Mouse (Mus musculus) mature B cell (primary cell): Measurements from ENCODE around the gene Akt3.

Source experiments
- in situ Hi-C: fragments of 300-500 bp; cut with MboI; formaldehyde crosslinking; loops from 2 replicates; pipeline ENCODE4 v1.14.3; 2019

Gene Akt3

GRCm38 (mm10) chr1:177258034-177258342, at the start of gene Akt3:
Akt3 (minus strand) TSS chr1:177258203.
- in situ Hi-C loops, result no loop called here

- in situ Hi-C loops, result no loop called here
These were observed 49.5 kb upstream of the Akt3 start for GRCm38 (mm10) chr1:177307549-177307948.

GRCm38 (mm10) chr1:177298231-177298630, 40.2 kb upstream of the Akt3 start:
- in situ Hi-C loops, result no loop called here

- in situ Hi-C loops, result no loop called here
These were observed 28.8 kb upstream of the Akt3 start for GRCm38 (mm10) chr1:177286764-177287163.

- in situ Hi-C loops, result no loop called here
These were observed 23.9 kb upstream of the Akt3 start for GRCm38 (mm10) chr1:177281925-177282324.

GRCm38 (mm10) chr1:177277361-177277760, 19.4 kb upstream of the Akt3 start:
- in situ Hi-C loops, result no loop called here

GRCm38 (mm10) chr1:177267645-177268044, 9.6 kb upstream of the Akt3 start:
- in situ Hi-C loops, result no loop called here

GRCm38 (mm10) chr1:177262926-177263325, 4.9 kb upstream of the Akt3 start:
- in situ Hi-C loops, result no loop called here

GRCm38 (mm10) chr1:177260796-177261195, 2.8 kb upstream of the Akt3 start:
- in situ Hi-C loops, result no loop called here

GRCm38 (mm10) chr1:177259038-177259600, 1.1 kb upstream of the Akt3 start:
- in situ Hi-C loops, result no loop called here

GRCm38 (mm10) chr1:177258343-177259037, 487 bp upstream of the Akt3 start:
- in situ Hi-C loops, result no loop called here

- in situ Hi-C loops, result no loop called here
These were observed 597 bp downstream of the Akt3 start for GRCm38 (mm10) chr1:177257178-177258033.

- in situ Hi-C loops, result no loop called here
These were observed 9.4 kb downstream of the Akt3 start for GRCm38 (mm10) chr1:177248638-177249037.

GRCm38 (mm10) chr1:177238368-177238767, 19.6 kb downstream of the Akt3 start:
- in situ Hi-C loops, result no loop called here

GRCm38 (mm10) chr1:177236695-177237094, 21.3 kb downstream of the Akt3 start:
- in situ Hi-C loops, result no loop called here

GRCm38 (mm10) chr1:177236249-177236648, 21.8 kb downstream of the Akt3 start:
- in situ Hi-C loops, result no loop called here

GRCm38 (mm10) chr1:177234462-177234861, 23.5 kb downstream of the Akt3 start:
- in situ Hi-C loops, result no loop called here

- in situ Hi-C loops, result no loop called here
These were observed 26.9 kb downstream of the Akt3 start for GRCm38 (mm10) chr1:177231122-177231521.

GRCm38 (mm10) chr1:177198978-177199377, 59.0 kb downstream of the Akt3 start:
- in situ Hi-C loops, result loop anchor here (25.0 kb wide), 2 partner anchors 312 to 488 kb away; no protein-coding TSS in a partner anchor

- in situ Hi-C loops, result loop anchor here (25.0 kb wide), 2 partner anchors 308 to 492 kb away; no protein-coding TSS in a partner anchor
These were observed 62.8 kb downstream of the Akt3 start for GRCm38 (mm10) chr1:177195224-177195623.

GRCm38 (mm10) chr1:177194324-177194723, 63.7 kb downstream of the Akt3 start:
- in situ Hi-C loops, result loop anchor here (25.0 kb wide), 2 partner anchors 307 to 493 kb away; no protein-coding TSS in a partner anchor

GRCm38 (mm10) chr1:177191623-177192022, 66.4 kb downstream of the Akt3 start:
- in situ Hi-C loops, result loop anchor here (25.0 kb wide), 2 partner anchors 304 to 496 kb away; no protein-coding TSS in a partner anchor
